Mouse (Mus musculus) adipocyte (in vitro differentiated cells): ENCODE measurements around the gene Gm49383.
A peak's percentile ranks its signal among the peaks of the same experiment; 100 is the strongest.
"Not testable (repeated sequence)": the region's sequence is repeated elsewhere in the genome, so short reads cannot be mapped to it uniquely, and the experiment has no call there.

Experiments used
- DNase-seq: peaks from one replicate; pipeline ENCODE4 v3.0.0-alpha.2; 2016; ENCODE audit warnings: low spot score

The Gm49383 gene

GRCm38 (mm10) chr12:69164904-69165303 lies 32.0 kb downstream of the Gm49383 start:
- DNase-seq = no peak

- not testable (repeated sequence) for DNase-seq
Measured at GRCm38 (mm10) chr12:69163586-69163985, 33.3 kb downstream of the Gm49383 start.

GRCm38 (mm10) chr12:69160677-69161076 lies 36.2 kb downstream of the Gm49383 start:
- DNase-seq = not testable (repeated sequence)

GRCm38 (mm10) chr12:69159578-69159940 lies 37.3 kb downstream of the Gm49383 start:
- peak; percentile 85 for DNase-seq

- DNase-seq = peak; percentile 100
Measured at GRCm38 (mm10) chr12:69158765-69159577, 37.9 kb downstream of the Gm49383 start, which contains the start of gene Rps29. Rps29 (minus strand) TSS chr12:69159186.

DNA sequence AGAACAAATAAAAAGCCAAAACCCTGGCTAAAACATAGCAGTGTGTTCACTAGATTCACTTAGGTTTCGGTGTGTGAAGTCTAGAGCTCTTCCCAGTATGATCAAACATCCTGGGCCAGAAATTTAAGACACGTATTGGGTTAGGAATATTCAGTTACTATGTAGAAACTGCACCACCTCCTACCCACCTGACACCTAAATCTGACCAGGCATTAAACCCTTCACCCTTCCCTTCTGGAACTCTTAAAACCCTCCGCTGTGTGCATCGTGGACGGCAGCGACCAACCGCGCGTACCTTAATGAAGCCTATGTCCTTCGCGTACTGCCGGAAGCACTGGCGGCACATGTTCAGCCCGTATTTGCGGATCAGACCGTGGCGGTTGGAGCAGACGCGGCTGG lies 38.5 kb downstream of the Gm49383 start:
- DNase-seq = peak; percentile 44

DNA sequence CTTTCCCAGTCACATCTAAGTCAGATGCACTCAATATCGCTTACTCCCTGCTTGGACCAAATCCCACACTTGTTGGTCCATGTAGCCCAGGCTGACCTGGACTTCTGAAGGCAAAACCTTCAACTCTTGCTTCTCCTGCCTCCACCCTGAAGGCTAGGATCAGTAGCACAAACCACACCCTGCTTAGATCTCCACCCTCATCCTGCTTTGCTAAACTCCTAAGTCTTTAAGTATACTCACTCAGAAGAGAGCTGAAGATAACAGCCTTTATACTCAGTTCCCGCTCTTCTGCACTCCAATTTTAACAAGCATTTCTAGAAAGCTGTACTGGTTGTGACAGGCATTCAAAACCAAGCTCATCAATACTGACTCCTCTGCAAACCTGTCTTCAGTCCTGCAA lies 39.8 kb downstream of the Gm49383 start:
- peak; percentile 14 for DNase-seq

GRCm38 (mm10) chr12:69156436-69156835 lies 40.5 kb downstream of the Gm49383 start:
- DNase-seq = no peak

GRCm38 (mm10) chr12:69155923-69156322 lies 41.0 kb downstream of the Gm49383 start:
- DNase-seq = no peak

GRCm38 (mm10) chr12:69150049-69150448 lies 46.9 kb downstream of the Gm49383 start:
- no peak for DNase-seq

DNA sequence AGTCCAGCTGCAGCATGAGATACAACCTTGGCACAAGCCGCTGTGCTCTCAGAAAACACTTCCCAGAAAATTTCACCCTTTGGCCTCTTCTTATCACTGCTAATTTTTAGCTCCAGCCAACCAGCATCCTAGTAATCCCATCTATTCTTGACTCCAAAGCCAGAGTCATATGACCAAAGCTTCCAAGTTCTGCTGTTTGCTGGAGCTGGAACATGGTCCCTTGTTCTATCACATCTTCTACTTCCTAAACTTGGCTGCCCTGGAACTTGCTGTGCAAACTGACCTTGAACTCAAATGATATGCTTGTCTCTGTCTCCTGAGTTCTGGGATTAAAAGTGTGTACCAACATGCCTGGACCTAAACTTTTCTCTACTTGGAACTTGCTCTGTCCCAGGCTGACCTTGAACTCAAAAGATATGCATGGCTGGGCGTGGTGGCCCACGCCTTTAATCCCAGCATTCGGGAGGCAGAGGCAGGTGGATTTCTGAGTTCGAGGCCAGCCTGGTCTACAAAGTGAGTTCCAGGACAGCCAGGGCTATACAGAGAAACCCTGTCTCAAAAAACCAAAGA lies 49.7 kb downstream of the Gm49383 start:
- DNase-seq = no peak

DNA sequence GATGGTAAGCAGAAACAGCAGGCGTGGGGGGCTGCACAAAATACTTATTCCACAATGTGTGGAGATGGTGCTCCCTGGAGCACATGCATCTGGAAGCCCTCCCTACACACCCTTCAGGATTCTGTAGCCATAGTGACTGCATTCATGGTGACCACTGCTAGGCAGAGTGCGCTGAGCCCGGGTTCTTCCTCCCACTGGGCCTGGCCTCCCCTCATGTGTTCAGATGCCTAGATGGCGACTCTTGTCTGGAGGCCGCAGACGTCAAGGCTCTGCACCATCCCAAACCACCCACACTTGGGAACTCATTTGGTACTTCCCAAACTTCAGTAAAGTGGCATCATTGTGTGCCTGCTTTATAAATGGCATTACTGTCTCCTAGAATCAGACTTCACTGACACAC lies 53.4 kb downstream of the Gm49383 start:
- DNase-seq = no peak

DNA sequence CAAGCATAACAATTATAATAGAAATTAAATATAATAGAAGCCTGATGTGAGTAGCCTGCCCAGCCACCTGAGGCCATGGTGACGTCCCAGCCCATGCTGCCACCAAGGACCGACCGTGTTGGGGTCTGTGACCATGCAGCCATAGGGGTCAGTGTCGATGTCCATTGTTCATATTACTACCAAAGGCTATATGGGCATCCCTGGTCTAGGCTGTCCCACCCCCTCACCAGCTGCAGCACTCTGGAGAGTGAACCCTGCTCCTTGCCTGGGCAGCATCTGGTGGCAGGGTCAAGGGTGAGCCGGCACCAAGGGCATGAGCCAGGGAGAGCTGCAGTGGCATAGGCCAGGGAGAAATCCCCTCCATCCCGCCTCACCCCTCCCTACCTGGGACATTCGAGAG lies 57.1 kb downstream of the Gm49383 start:
- no peak for DNase-seq

DNA sequence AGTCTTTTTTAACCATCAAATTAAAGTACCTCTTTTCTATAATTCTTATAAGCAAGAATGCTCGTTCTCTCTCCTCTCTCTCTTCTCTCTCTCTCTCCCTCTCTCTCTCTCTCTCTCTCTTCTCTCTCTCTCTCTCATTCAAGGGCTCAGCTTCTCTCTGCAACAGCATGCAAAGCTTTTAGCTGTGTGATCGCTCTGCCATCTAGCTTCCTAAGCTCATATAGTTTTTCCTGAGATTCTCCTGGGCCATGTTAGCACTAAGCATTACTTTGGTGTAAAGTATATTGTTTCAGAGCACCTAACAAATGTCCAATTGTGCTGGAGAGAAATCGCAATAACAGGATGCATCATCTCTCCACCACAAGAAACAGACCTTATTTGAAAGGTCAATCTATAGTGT lies 57.7 kb downstream of the Gm49383 start:
- DNase-seq = no peak
